Mouse (Mus musculus) liver, embryonic 14.5 days (tissue): ENCODE measurements at regions not wholly inside any gene's neighbourhood (a gene's known extent, or its start where the extent isn't known, plus 50 kb on each side); places are given as distances from the start of the nearest gene placed in this dataset.

Experiments used
- ATAC-seq: fragments of 200-750 bp; cut with Nextera tagmentation; 2 replicates; pipeline ENCODE4 v1.8.0; 2017; ENCODE audit warnings: moderate number of reproducible peaks, mild to moderate bottlenecking, moderate library complexity; ENCODE audit not compliant: insufficient read depth
- DNase-seq, 3 experiments: peaks; one replicate each; pipeline ENCODE4 v3.0.0-alpha.2; 2012 to 2013; ENCODE audit warnings: low read depth in 3 of 3, low spot score in 3 of 3
- H3K27ac ChIP-seq: fragments of 300-500 bp; sonication (generic); 2 replicates; pipeline ENCODE4 v1.5.1; 2014; ENCODE audit warnings: moderate library complexity, mild to moderate bottlenecking, control low read depth, inconsistent platforms
- H3K27me3 ChIP-seq: fragments of 300-500 bp; sonication (generic); 2 replicates; pipeline ENCODE4 v1.6.1; 2014; ENCODE audit warnings: mild to moderate bottlenecking, low read length, moderate library complexity; ENCODE audit not compliant: control insufficient read depth, insufficient read depth
- H3K36me3 ChIP-seq: fragments of 300-500 bp; sonication (generic); replicated peaks from 2 replicates; pipeline ENCODE4 v1.6.1; 2014; ENCODE audit warnings: low read depth; ENCODE audit not compliant: control insufficient read depth, insufficient read depth
- H3K4me1 ChIP-seq, 2 experiments: fragments of 200-500 bp in 1 of 2; fragments of 300-500 bp in 1 of 2; sonication (generic) in 1 of 2; replicated peaks; 2 replicates each; pipeline ENCODE4 v1.6.1; 2012 to 2014; ENCODE audit warnings: antibody characterized with exemption in 1 of 2, inconsistent platforms in 1 of 2, low read length in 1 of 2; ENCODE audit not compliant: control insufficient read depth in 2 of 2, insufficient read depth in 2 of 2
- H3K4me2 ChIP-seq: fragments of 300-500 bp; sonication (generic); 2 replicates; pipeline ENCODE4 v1.6.1; 2014; ENCODE audit warnings: low read depth, mild to moderate bottlenecking, control low read depth, moderate library complexity
- H3K4me3 ChIP-seq, 2 experiments: fragments of 200-500 bp in 1 of 2; fragments of 300-500 bp in 1 of 2; sonication (generic) in 1 of 2; 2 replicates each; pipeline ENCODE4 v1.5.1; 2012 to 2014; ENCODE audit warnings: low read depth in 2 of 2, low read length in 2 of 2, mild to moderate bottlenecking in 2 of 2, control low read depth in 1 of 2, inconsistent platforms in 1 of 2, moderate library complexity in 1 of 2; ENCODE audit not compliant: insufficient read depth in 1 of 2
- H3K9ac ChIP-seq: fragments of 300-500 bp; sonication (generic); replicated peaks from 2 replicates; pipeline ENCODE4 v1.6.1; 2014; ENCODE audit warnings: mild to moderate bottlenecking, control low read depth, moderate library complexity
- H3K9me3 ChIP-seq: fragments of 300-500 bp; sonication (generic); 2 replicates; pipeline ENCODE4 v1.6.1; 2016; ENCODE audit warnings: low read length, mixed read lengths; ENCODE audit not compliant: control insufficient read depth
- CTCF ChIP-seq: IDR thresholded peaks from 2 replicates; pipeline ENCODE4 v1.5.1; 2016; ENCODE audit warnings: antibody characterized with exemption, low read depth, control low read depth
- EP300 ChIP-seq: IDR thresholded peaks from 2 replicates; pipeline ENCODE4 v1.6.1; 2016; ENCODE audit warnings: antibody characterized with exemption, low read depth
- WGBS: fragments of 180-500 bp; shearing (Covaris S2); extraction: QIAGEN DNeasy Blood & Tissue Kit; methylation state at CpG from one replicate; pipeline ENCODE4 v1.1.7; 2014; ENCODE audit not compliant: insufficient replicate concordance; 5-methylcytosine and 5-hydroxymethylcytosine counted together

DNA sequence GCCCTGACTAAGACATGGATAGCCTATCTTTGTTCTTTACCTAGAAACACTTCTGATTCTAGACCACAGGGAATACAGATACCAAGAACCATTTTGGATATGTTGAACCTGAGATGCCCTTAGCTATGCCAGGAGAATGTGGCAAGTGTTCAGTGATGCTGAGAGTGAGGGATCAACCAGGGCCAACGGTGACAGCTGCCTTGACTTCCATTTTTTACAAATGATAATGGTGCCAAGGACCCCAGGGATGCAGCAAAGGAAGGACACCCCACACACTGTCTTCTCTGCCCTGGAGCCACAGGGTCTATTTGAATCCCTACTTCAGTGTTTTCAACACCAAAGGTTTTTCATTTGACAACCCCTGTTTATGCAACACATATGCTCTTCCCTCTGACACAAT lies 174.4 kb downstream of the Gsdmc2 start:
- Histone ChIP-seq H3K36me3 (no peaks in the 10 kb centered on the region), H3K9ac (no peak overlapping the region), H3K4me1 (peaks cover 0 to 5% of the 10 kb centered on the region in 2 experiments; a peak in 1 of 4 replicates), H3K27me3 (no peaks in the 10 kb centered on the region), H3K9me3 (no peaks in the 10 kb centered on the region), H3K4me2 (no peak overlapping the region), H3K4me3 (no peak overlapping the region), H3K27ac (no peak overlapping the region)
- WGBS, result 74% methylated on average over 1 of the region's 1 CpGs
- ATAC-seq (no peak), DNase-seq (no peak)
- TF ChIP-seq CTCF, result no peak
- TF ChIP-seq EP300, result no peak

DNA sequence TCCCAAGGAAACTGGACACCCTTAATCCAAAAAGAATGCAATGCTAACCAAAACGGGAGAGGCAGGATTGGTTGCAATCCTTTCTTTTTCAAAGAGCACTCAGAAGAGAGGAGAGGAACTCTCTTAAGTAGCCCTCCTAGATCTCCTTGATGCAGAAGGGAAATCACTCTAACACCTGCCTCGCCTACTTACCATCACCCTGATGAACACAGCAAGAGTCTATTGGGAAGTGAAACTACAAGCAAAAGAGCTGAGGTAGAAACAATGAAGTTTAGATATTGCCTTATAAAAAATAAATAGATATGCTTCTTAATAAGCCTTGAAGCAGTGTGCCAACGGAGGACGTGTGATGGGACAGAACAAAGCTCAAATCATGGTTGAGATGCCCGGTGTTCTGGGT lies 177.4 kb downstream of the Gsdmc2 start:
- no peaks in the 10 kb centered on the region for H3K36me3 ChIP-seq
- H3K27me3 ChIP-seq, result no peaks in the 10 kb centered on the region
- no peak overlapping the region for H3K27ac ChIP-seq
- ATAC-seq (no peak), DNase-seq (no peak)
- H3K4me3 ChIP-seq, result no peak overlapping the region
- no peak overlapping the region for H3K4me2 ChIP-seq
- no peaks in the 10 kb centered on the region for H3K9me3 ChIP-seq
- 69% methylated on average over 5 of the region's 5 CpGs for WGBS
- no peak overlapping the region for H3K9ac ChIP-seq
- peaks cover 0 to 7% of the 10 kb centered on the region in 2 experiments; a peak in 1 of 4 replicates for H3K4me1 ChIP-seq
- TF ChIP-seq CTCF (no peak), EP300 (no peak)

DNA sequence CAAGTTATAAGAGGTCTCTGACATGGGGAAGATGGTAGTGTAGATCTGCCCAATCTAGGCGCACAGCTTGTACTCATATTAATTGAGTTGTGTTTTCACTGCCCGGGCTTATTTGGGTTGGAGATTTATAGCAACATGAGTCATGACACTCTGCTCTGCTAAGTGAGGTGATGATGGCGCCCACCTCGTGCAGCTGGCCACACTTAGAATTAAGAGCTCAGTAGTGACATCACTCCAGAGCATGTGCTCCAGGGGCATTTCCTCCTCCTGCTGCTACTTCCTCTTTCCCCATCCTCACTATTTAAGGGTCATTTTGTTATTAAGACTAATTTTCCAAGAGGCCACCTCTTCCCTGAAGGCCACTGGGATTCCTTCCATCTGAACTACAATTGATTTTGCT lies 179.5 kb downstream of the Gsdmc2 start:
- Histone ChIP-seq H3K27ac (no peak overlapping the region), H3K4me3 (no peak overlapping the region), H3K4me1 (peaks cover 0 to 7% of the 10 kb centered on the region in 2 experiments; a peak in 1 of 4 replicates), H3K4me2 (no peak overlapping the region), H3K9ac (no peak overlapping the region), H3K36me3 (no peaks in the 10 kb centered on the region), H3K27me3 (no peaks in the 10 kb centered on the region), H3K9me3 (no peaks in the 10 kb centered on the region)
- DNase-seq, result no peak
- TF ChIP-seq CTCF (no peak), EP300 (no peak)
- no peak for ATAC-seq
- WGBS, result 42% methylated on average over 4 of the region's 4 CpGs

DNA sequence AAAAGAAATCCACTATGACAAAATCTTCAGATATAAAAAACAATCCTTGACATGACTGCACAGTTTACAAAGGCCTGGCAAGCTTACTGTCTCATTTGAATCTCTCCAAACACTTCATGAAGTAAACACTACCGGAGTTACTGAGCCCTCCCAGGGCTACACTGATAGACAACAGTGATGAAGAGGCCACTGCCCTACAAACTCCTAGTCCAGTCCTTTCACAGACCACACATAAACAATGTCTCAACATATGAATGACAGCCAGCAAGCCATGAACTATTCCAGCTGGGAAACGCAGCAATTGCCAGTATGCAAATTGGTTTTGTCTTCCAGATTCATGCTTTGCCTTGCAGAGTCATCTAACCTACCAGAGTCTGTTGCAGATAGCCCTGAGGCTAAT lies 180.1 kb downstream of the Gsdmc2 start:
- Histone ChIP-seq H3K27me3 (no peaks in the 10 kb centered on the region), H3K9ac (no peak overlapping the region), H3K4me1 (peaks cover 0 to 6% of the 10 kb centered on the region in 2 experiments; a peak in 1 of 4 replicates), H3K27ac (no peak overlapping the region), H3K4me2 (no peak overlapping the region), H3K4me3 (no peak overlapping the region), H3K9me3 (no peaks in the 10 kb centered on the region), H3K36me3 (no peaks in the 10 kb centered on the region)
- 55% methylated on average over 2 of the region's 2 CpGs for WGBS
- ATAC-seq (no peak), DNase-seq (no peak)
- no peak for TF ChIP-seq EP300
- TF ChIP-seq CTCF, result no peak

DNA sequence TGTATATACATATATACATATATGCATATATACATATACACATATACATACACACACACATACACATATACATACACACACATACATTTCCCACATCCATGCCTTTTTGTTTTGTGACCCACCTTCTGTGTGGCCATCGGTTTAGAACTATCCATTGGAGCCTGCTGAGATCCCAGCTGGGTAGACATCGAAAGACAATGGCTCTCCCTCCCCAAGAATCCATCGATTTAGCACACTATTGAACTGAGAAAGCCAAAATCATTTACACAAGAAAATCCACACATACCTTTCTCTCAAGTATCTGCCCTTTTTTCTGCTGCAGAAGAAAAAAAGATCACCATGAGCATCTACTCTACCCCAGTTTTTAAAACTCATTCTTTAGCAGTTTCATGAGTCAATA lies 182.8 kb downstream of the Gsdmc2 start:
- no peak for DNase-seq
- H3K27ac ChIP-seq, result no peak overlapping the region
- TF ChIP-seq CTCF (no peak), EP300 (no peak)
- H3K9ac ChIP-seq, result no peak overlapping the region
- no peak for ATAC-seq
- H3K4me1 ChIP-seq, result peaks cover 0 to 15% of the 10 kb centered on the region in 2 experiments; a peak in 1 of 4 replicates
- 62% methylated on average over 3 of the region's 3 CpGs for WGBS
- H3K27me3 ChIP-seq, result no peaks in the 10 kb centered on the region
- no peak overlapping the region for H3K4me2 ChIP-seq
- H3K9me3 ChIP-seq, result no peaks in the 10 kb centered on the region
- no peaks in the 10 kb centered on the region for H3K36me3 ChIP-seq
- no peak overlapping the region for H3K4me3 ChIP-seq
